Mouse (Mus musculus) macrophage (primary cell): ENCODE results near the gene Apol8. TPM values are rescaled to one million over a fixed set of nuclear protein-coding genes. Genes with fewer than 3 reads are reported as not detected.
"Not testable (repeated sequence)": the region's sequence is repeated elsewhere in the genome, so short reads cannot be mapped to it uniquely, and the experiment has no call there.

Experiments used
- H3K27ac ChIP-seq: fragments of 350-480 bp; formaldehyde crosslinking; 2 replicates; pipeline ENCODE4 v1.9.0; 2021
- H3K36me3 ChIP-seq: fragments of 350-480 bp; formaldehyde crosslinking; 2 replicates; pipeline ENCODE4 v1.9.0; 2021; ENCODE audit errors: inconsistent target
- H3K4me3 ChIP-seq: fragments of 350-480 bp; formaldehyde crosslinking; 2 replicates; pipeline ENCODE4 v1.9.0; 2021; ENCODE audit errors: inconsistent target
- H3K79me2 ChIP-seq: fragments of 350-480 bp; formaldehyde crosslinking; 2 replicates; pipeline ENCODE4 v1.9.0; 2021; ENCODE audit errors: inconsistent target
- WGBS: methylation state at CpG from one replicate; pipeline ENCODE4 v1.1.7; 2026; ENCODE audit warnings: inconsistent platforms; ENCODE audit not compliant: missing documents; 5-methylcytosine and 5-hydroxymethylcytosine counted together
- polyA plus RNA-seq: library from polyadenylated mRNA; stranded (reverse); fragments of 250-400 nt; gene quantifications from 3 replicates; pipeline ENCODE4 v1.2.4, GENCODE M21; 2018; ENCODE audit warnings: inconsistent platforms

Apol8 gene
- polyA plus RNA-seq, 1 experiment from 2014 or later: not detected

GRCm38 (mm10) chr15:77724208-77724911 lies 32.4 kb downstream of the Apol8 start:
- H3K79me2 ChIP-seq, H3K36me3 ChIP-seq, H3K4me3 ChIP-seq, H3K27ac ChIP-seq: not testable (repeated sequence)
- 17% methylated on average over 2 of the region's 10 CpGs for WGBS

DNA sequence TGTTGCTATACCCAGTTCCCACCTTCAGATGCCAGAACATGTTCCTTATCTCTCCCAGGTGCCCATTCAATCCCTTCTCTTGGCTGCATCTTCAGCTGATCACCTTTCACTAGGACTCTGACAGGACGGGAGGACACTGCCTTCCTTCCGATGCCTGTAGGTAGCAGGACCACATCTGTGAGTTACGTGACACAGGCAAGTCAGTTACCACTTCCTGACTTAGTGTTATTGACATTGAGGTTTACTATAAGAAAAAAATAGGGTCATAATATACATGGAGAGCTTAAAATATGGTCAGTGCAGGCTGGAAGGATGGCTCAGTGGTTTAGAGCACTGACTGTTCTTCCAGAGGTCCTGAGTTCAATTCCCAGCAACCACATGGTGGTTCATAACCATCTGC lies 35.3 kb downstream of the Apol8 start:
- WGBS: no CpG with 5 or more reads among the region's 3 CpGs
- H3K27ac ChIP-seq, H3K36me3 ChIP-seq, H3K79me2 ChIP-seq, H3K4me3 ChIP-seq: not testable (repeated sequence)

GRCm38 (mm10) chr15:77718240-77718639 lies 38.6 kb downstream of the Apol8 start:
- H3K4me3 ChIP-seq, H3K36me3 ChIP-seq, H3K27ac ChIP-seq, H3K79me2 ChIP-seq: not testable (repeated sequence)
- 63% methylated on average over 2 of the region's 6 CpGs for WGBS

DNA sequence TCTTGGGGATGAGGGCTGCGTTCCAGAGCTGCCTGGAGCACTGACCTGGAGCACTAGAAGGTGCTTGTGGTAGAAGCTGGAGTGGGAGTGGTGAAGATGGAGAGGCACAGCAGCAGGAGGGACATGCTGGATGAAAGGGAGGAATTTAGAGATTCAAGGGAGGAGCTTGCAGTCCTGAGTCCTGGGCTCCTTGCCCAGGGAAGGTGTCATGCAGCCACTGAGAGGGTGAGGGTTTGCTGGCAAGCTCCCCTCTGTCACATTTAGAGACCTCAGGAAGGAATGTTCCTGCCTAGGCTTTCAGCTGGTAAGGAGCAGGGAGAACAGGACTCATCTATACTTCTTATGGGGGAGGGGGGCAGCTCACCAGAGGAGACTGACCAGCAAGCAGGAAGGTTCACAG lies 47.9 kb downstream of the Apol8 start:
- not testable (repeated sequence) for H3K36me3 ChIP-seq, H3K4me3 ChIP-seq, H3K79me2 ChIP-seq, H3K27ac ChIP-seq
- no CpG with 5 or more reads among the region's 1 CpGs for WGBS

- H3K79me2 ChIP-seq, H3K27ac ChIP-seq, H3K36me3 ChIP-seq, H3K4me3 ChIP-seq: not testable (repeated sequence)
- WGBS: 100% methylated on average over 1 of the region's 3 CpGs
Observed at GRCm38 (mm10) chr15:77705306-77705705, 51.5 kb downstream of the Apol8 start.

DNA sequence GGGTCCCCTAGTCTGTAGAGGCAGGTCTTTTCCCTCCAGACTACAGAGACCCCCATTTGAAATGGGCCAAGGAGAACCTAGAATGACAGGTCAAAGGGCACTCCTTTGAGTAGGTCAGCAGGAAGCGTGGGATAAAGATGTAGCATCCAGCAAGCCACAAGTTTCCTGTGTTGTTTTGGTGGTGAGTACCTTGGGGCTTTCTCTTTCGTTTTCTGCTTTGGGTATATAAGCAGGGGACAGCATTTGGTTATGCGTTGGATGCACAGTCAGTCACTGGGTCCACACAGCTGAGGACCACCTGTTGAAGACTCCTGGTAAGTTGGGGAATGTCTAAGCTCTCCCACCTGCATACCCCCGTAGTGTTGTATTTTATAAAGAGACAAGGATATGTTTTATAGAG lies 58.1 kb downstream of the Apol8 start, which contains the start of gene Apol7e:
Gene Apol7e (plus strand): TSS at position 202 of the 400 bp plus-strand sequence.
- not testable (repeated sequence) for H3K36me3 ChIP-seq, H3K4me3 ChIP-seq, H3K79me2 ChIP-seq, H3K27ac ChIP-seq
- 10% methylated on average over 3 of the region's 4 CpGs for WGBS

Other genes starting within 250 kb of the Apol8 start
- gene Apol11a, start 248.7 kb downstream of the Apol8 start, polyA plus RNA-seq: not detected in 3 replicates
- gene Apol7c, start 223.7 kb downstream of the Apol8 start, polyA plus RNA-seq: 1.4 to 4.9 TPM (median 2.8 TPM) in 3 replicates
- not detected in 3 replicates for gene 1700025B11Rik, start 195.1 kb downstream of the Apol8 start, polyA plus RNA-seq
- gene Apol10b, start 160.9 kb downstream of the Apol8 start, polyA plus RNA-seq: 0.13 TPM in 1 of 3 replicates, not detected in the others
- gene Gm36245, start 157.7 kb downstream of the Apol8 start, polyA plus RNA-seq: not detected in 3 replicates
- not detected in 3 replicates for gene Apol11b, start 113.7 kb downstream of the Apol8 start, polyA plus RNA-seq
- 0.11 TPM in 1 of 3 replicates, not detected in the others for gene Apol7e, start 58.1 kb downstream of the Apol8 start, polyA plus RNA-seq
- 0.42 to 2.2 TPM (median 1.1 TPM) in 3 replicates for gene Apol9b, start 28.0 kb downstream of the Apol8 start, polyA plus RNA-seq
- 130 to 219 TPM (median 188 TPM) in 3 replicates for gene Myh9, start 85.2 kb upstream of the Apol8 start, polyA plus RNA-seq
- gene Txn2, start 172.0 kb upstream of the Apol8 start, polyA plus RNA-seq: 106 to 159 TPM (median 117 TPM) in 3 replicates
- gene Foxred2, start 199.7 kb upstream of the Apol8 start, polyA plus RNA-seq: 8.6 to 18.7 TPM (median 18.3 TPM) in 3 replicates
- 88.8 to 149 TPM (median 102 TPM) in 3 replicates for gene Eif3d, start 213.8 kb upstream of the Apol8 start, polyA plus RNA-seq